Mouse (Mus musculus): ENCODE data around the gene Txk. TPM values are rescaled to one million over a fixed set of nuclear protein-coding genes. Genes with fewer than 3 reads are reported as not detected.
A peak's percentile ranks its signal among the peaks of the same experiment; 100 is the strongest.

The Txk gene
- total RNA-seq (2021) = not detected
- long read RNA-seq, experiment 1 = 0 reads
- long read RNA-seq, experiment 2 = 0 reads

DNA sequence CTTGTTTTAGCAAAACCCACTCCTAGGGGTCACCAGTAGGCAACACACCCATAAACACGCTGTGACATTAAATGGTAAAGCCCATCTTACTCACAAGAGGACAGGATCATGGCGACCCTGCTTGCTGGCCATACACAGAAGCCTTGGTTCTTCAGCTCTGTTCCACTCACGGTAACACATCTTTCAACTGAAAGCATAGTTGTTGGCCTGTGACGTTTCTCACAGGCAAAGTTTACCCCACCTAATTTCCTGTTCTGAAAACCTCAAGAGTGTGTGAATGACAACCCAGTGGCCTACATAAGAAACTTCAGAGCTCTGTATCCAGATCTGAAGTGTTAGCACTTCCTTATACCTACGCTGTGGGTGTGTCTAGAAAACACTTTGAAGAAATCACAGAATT, at the start of gene Txk:
TSS of gene Txk (minus strand) at position 193 of the 400 bp plus-strand sequence.
- no peak for DNase-seq

DNA sequence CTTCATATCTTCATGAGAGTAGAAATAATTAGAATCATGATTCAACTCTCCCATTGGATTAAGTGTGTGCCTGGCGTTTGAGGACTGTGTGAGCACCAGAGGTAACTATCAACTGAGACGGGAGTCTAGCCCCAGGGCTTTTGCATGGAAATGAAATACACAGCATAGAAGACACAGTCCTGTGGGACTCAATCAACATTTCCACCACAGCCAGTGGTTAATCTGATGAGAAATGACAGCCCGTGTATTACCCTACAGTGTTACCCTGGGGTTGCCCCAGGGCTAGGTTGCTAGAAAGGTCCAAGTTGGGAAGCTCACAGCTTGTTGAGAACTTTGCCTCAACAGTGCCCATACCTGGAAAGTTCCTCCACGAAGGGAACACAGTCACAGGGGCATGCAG, 46.0 kb upstream of the Txk start:
- DNase-seq = no peak

DNA sequence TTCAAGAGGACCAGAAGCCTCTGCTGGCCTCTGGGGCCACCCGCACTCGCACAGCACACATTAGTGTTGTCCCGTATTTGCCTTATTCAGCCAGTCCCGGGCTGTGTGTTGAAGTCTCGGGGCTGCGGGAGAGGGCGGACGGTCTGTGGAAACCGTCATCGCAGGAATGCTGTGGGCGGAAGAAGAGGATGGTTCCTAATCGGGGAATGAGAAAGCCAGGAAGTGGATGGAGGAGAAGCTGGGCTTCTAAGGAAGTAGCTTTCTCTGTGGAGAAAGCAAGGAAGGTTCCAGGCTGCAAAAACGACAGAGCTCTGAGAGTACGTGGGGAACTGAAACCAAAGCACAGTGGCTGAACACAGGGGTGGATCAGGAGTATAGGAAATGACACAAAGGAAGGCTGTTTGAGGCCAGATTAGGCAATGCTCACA, 43.6 kb upstream of the Txk start:
- peak; percentile 41 for DNase-seq

DNA sequence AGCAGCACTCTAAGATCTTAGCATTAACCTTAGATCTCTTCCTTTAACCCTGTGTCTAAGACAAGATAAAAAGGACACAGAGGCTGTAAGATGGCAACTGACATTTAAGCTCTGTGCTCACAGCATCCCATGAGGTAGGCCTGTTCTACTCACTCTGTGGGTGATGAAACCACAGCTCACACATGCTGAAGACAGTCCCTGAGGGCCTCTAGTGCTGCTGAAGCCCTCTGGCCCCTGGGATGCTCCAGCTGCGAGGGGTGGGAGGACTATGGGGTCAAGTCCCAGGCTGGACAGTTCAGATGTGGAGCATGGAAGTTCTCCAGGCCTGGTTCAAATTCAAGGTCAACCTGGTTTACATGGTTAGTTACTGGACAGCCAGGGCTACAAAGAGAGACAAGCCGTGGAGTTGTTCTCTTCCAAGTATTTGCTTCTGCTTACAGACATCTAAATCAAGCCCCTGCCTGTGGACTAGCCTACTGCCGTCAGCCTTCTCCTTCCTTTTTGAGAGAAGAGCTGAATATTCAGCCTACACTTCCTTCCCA, 40.8 kb upstream of the Txk start:
- no peak for DNase-seq

DNA sequence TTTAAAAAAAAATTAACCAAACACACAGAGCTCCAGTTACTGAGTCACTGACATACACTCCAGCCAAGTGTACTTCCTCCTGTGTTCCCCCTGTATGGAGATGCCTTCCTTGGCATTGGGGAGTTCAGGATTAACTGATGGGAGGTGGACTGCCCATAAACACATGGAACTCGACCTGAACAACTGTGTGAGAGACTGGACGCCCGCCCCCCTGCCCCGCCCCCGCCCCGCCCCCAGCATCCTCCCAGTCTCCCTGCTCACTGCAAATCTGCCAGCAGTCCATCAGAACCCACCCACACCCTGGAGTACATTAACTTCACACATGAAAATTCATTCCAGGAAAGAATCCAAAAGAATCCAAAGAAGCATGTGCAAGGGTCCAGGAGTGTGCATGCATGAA, 39.2 kb upstream of the Txk start:
- no peak for DNase-seq

DNA sequence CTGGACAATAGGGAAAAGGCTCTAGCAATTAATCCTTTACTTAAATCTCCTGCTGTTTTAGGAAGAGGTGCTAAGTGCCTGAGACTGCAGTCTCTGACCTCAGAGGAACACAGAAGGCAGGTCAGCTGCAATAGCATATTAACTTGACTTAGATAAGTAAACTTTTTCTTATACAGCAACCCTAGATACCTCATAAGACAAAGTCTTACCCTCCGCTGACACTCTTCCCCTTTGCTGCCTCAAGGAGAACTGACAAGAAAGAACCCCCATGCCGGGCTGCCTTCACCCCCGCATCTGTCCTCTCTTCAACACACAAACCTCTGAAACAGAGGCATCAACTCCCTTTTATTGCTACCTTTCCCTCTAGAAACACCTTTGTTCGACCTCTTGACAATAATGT, 38.8 kb upstream of the Txk start:
- no peak for DNase-seq

DNA sequence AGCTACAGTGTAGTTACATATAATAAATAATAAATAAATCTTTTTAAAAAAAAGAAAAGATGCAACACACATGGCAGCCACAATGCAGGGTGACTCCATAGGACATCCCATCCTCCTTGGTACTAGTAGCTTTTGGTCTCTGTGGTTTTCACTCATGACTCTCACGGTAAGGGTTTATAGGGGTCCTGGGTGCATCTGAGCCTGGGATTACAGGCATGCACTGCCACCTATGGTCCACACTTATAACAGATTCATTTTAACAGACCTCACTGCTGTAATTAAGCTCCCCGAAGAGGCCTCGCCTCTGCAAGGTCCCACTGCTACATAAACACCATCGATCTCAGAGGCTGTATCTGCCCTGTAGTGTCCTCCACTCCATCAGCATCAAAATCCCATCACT, 32.9 kb upstream of the Txk start:
- DNase-seq = no peak

DNA sequence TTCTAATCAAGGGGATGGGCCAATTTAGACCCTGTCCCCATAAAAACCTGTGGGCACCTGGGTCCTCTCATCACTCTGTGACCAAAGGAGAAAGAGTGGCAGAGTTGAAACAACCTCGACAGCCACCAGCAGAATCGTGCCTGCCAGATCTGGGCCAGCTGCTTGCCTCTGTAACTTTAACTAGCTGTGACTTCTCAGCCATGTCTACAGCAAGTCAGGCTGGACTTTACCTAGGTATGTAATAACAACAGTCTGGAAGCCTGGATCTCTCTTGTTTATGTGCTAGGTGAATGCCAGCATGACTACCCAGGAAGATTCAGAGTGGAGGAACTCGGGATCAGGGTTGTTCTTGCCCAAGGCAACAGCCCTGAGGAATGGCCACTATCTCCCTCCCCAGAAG, 32.1 kb upstream of the Txk start:
- no peak for DNase-seq

DNA sequence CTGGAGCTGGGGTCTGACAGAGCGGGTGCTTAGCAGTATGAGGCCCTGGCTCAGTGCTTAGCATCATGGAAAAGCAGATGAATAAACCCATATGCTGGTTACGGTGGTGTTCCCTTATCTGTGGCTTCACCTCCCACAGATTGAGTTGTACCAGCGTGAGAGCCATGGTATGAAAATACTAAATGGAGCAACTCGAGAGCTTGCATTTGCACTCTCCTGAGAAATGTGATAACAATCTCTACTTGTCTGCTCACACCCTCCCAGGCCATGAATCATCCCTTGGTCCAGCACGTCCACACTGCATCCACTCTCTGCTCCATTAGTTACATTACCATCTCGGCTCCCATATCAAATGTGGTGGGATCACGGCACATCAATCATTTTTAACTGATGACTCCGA, 31.4 kb upstream of the Txk start:
- no peak for DNase-seq

DNA sequence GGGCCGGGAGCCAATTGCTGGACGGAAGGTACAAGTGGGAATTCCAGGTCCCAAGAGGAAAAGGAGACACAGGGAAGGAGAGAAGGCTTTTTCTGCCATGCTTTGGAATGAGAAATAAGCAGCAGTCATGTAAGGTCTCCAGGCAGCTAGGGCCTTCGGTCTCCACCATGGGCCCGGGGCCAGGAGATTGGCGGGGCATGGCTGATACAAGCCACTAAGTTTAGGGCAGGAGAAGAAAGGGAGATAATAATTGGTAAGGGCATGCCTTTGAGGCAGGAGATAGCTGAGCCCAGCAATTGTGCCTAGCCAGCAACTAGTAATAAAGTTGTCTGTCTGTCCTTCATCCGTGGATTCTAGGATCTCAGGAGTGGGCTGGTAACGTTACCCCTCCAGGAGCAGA, 30.5 kb upstream of the Txk start:
- DNase-seq = no peak

DNA sequence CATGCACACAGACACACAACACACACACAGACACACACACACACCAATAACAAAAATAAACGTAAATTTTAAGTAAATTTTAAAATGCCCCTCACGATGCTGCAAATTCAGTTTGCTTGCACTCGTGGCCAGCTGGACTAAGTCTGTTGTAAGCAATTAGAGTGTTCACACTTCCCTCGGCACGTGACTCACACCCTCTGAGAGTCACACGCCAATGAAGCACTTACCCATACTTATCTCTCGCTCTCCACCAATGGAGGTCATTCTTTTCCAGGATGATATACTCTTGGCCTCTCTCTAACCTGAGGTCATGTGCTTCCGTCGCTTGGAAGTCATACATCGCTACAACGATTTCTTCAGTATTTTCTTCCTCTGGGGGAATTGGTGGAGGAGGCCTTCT, 29.2 kb upstream of the Txk start:
- DNase-seq = no peak

DNA sequence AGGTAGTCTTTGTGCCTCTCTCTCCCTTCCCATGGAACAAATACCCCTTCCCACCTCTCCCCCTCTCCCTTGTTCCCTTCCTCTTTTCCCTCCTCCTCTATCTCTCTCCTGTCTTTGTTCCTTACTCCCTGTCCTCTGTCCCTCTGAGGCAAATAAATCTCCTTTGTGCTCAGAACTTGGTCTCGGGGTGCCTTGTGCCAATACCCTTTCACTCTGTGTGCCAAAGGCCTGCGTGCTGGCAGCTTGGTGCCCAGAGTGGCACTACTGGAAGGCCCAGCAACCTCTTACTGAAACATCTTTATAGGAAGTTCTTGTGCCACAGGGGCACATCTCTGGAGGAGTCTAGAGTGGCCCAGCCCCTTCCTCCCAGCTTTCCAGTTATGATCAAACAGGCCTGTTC, 24.0 kb upstream of the Txk start:
- DNase-seq = no peak

DNA sequence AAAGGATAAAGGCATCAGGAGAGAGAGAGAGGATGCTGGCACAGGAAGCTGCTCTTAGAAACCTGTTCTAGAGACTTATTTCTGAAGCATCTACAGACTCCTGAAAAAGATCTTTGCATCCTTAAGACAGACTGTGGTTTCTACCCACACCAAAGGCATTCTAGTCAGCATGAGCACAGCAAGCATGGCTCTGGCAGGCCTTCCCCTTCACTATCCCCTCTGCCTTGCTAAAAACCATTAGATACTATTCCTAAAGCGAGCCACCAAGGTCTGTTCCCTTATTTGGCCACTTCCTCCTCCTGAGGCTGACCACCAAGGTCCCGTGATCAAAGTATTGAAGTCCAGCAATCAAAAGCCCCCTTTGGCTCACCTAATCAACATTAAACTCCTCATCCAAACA, 23.6 kb upstream of the Txk start:
- DNase-seq = no peak

DNA sequence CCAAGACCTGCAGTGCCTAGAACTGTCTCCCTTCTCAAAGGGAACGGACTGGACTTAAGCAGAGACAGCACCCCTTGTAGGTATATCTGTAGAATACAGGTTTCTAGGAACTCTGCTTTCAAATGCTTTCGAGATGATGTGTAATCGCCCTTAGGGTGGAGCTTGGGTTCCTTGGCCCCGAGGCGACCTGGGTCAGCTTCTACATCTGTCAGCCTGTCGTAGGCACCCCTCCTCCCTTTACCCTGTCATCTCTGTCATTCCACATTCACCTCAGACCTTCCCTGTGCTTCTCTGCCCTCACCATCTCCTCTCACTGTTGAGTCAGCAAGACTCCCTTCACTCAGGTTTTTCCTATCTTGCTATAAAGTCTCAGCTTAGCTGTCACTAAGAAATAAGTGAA, 17.3 kb upstream of the Txk start:
- DNase-seq = no peak

DNA sequence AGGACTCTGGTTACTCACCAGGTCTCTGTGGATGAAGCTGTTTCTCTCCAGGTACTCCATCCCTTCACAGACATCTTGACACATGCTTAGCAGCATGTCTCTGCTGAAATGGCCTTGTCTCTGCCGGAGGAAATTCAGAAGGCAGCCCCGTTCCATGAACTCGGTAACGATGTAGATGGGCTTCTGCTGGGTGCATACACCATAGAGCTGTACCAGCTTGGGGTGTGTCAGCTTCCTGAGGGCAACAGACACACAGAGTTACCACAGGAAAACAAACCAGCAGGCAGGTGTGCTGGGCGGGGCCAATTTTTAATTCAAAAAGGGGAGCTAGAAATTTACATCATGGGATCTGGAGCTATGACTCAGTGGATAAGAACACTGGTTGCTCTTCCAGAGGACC, 11.0 kb upstream of the Txk start:
- no peak for DNase-seq

DNA sequence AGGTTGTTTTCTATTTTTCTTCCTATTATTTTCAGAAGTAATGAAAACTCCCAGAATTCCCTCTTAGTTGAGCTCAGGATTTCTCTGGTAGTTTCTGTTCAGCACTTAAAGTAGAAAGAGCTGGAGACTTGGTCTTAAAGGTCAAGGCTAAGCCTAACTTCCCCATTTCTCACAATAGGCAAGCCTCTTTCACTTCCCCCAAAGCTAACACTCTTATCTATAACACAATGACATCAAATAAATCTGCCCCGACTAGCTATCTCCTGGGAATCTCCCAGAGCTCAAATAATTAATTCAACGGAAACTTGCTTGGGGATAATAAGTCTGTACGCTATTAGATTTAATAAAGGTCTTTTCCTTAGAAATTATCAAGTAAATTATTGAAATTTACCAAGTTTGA, 10.4 kb upstream of the Txk start:
- DNase-seq = no peak

DNA sequence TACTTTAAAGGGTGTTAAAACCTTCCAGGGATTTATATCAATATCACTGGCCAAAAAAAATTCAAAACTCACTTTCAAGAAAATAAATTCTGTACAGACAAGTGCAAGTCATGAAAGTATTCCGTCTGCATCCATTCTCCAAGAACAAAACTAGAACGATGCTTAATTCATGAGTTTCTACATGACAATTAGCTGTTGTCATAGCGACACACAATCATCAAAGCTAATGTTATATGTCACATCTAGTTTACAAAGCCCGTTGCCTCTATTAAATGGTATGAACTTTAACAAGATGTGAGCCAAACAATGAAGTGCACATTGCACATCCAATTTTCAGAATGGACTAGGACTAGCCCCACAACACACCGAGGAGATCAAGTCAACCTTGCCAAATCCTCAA, 9.2 kb upstream of the Txk start:
- DNase-seq = no peak

DNA sequence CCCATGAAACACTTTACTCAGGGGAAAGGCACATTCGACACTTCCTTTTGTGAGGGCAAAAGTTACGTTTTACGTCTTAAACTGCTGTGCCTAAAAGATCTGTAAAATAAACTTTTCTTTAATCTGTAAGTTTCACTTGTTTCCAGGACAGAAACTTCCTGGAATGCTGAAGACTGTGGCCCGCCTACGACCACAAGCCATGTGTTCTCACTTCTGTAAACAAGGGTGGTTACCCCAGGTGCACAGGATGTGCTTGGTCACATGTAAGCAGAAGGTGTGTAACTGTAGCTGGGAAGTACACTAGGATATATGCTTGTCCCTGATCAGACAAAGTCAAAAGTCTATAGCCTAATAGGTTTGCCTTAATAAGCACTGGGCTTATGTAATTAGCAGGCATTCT, 8.7 kb upstream of the Txk start:
- no peak for DNase-seq

DNA sequence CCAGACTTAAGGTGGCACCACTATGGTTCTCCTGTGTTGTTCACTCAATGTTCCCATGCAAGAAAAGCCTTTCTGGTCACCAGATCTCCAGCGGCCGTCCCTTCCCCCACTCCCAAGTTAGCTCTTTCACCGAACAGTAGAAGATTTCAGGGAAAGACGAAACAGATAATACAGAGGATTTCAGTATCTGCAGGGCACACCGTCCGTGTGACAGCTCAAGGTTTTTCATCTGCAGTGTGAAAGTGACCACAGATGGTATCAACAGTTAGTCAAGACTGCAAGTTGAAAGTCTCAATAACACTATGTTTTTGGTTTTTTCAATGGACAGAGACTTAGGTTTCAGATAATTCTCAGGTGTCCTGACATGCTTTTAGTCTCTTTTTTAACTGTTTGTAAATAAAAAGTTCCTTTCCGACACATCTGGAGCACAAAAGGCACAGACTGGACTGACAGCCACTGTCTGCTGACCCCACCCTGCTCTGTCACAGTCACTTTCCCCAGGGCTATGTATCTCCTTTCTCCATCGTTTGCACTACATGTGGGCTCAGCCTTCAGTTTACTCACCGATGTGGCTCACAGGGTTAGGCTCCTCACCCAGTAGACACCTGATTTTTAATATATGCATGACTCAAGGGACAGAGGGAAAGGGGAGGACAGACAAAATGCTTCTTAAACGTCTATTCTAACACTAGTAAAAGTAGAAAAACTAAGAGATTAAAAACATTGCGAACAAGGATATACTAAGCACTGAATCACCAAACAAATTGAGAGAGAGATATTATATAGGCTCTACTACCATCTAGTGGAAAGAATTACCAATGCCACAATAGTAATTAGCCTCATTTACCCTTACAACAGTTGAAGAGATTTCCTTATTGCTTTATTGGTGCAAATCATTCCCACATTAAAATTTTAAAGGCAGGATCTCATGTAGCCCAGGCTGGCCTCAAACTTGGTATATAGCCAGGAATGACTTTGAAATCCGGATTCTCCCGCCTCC, 6.6 kb upstream of the Txk start:
- DNase-seq = no peak

DNA sequence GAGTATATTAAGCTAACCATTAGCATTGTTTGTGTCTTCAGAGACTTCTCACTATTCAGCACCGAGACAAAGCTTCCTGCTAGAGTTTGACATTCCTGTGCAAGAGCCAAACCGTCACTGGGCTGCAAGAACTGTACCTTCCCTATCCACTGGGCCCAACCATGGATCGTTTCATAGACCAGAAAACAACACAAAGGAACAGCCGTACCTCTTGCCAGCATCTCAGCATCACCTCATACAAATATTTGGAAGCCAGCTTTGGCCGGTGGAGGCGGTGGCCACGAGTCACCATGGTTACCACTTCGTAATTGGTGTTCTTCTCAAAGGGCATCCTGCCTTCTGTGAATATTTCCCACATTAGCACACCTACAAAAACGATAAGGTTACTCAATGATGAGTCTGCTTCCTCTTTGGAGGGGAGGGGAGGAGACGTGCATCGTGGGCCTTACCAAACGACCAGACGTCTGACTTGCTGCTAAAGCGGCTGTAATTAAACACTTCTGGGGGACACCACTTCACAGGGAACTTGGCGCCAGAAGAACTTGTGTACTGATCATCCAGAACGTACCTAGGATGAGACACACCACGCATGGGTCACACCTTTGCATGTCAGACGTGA, 4.7 kb upstream of the Txk start:
- no peak for DNase-seq

DNA sequence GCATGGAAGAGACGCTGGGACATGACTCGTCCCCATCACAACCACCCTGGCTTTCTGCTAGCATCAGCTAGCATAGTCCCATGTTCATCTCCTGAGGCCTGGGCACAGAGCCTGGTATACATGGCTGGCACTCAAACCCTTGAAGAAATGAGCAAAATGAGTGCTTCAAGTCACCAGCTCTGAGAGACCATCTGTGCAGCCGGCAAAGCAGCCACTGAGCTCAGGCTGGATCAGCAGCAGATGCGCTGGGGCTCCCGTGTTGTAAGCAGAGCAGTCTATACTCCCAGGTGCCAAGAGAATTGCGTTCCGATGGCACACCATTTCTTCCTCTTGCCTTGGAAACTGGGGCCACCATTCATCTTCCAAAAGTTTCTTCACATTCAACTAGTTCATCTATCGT, 3.4 kb upstream of the Txk start:
- no peak for DNase-seq

DNA sequence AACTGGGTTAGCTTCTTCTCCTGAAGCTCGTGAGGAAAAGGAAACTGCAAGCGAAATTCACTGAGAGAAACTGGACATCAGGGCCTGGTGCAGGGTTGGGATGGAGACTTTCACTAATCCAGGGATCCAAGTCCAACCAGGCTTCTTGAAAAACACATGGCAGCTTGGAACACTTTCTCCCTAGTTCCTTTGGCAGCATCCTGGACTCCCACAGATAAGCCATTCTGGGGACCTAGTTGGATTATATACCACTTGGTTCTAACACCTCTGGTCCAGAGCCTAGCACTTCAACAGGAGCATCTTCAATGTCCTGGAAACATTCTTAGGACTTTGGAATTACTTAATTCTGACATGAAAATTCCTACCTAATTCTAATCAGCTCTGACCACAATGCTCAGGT, 2.5 kb upstream of the Txk start:
- no peak for DNase-seq

DNA sequence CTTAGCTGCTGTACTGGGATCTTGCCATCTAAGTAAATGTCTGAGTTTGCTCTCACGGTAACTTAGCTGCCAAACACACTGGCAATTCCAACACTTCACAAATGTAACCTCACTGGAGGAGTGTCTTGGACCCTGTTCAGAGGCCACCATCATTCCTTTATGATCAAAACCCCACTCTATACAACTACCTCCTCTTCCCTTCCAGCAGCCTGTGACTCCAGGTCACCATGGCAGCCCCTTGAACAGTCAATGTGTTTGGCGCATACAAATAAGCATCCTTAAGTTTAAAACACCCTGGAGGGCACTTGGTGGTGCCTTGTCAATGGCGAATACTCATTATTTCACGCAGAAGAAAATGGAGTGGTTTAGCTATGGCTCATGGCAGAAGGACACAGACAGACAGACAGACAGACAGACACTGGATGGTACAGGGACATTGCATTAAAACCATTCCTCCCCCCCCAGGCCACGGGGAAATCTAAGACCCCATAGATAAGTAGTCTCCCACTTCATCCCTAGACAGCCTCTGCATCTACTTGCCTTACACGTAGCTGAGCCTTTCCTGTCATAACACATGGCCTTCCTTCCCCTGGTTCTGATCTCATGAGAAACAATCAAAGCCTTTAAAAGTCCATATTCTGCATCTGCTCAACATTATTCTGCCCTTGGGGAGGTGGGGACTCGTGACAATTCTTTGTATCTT, 1.4 kb downstream of the Txk start:
- no peak for DNase-seq
